Mouse (Mus musculus) thymus, adult 2 months (tissue): ENCODE results near the gene Calm3.

Source experiments
- CTCF ChIP-seq: fragments of 200-500 bp; IDR thresholded peaks from 2 replicates; pipeline ENCODE4 v1.5.1; 2012; ENCODE audit warnings: mild to moderate bottlenecking, control low read depth, low read length, moderate library complexity, borderline replicate concordance; ENCODE audit not compliant: control insufficient read depth, poor library complexity, insufficient read depth; ENCODE audit errors: extremely low read depth
- POLR2A ChIP-seq: fragments of 200-500 bp; IDR thresholded peaks from 2 replicates; pipeline ENCODE4 v1.6.1; 2012; ENCODE audit warnings: mild to moderate bottlenecking, low read length, control low read depth, moderate library complexity; ENCODE audit not compliant: control insufficient read depth, poor library complexity, insufficient read depth; ENCODE audit errors: extremely low read depth

- no peak for TF ChIP-seq POLR2A
- no peak for TF ChIP-seq CTCF
Observed at GRCm38 (mm10) chr7:16869497-16869896, 54.4 kb downstream of the Calm3 start.
